Mouse (Mus musculus) layer of hippocampus, postnatal 14 days (tissue): ENCODE measurements around the gene Idh3b. TPM values are rescaled to one million over a fixed set of nuclear protein-coding genes. Genes with fewer than 3 reads are reported as not detected.
A peak's percentile ranks its signal among the peaks of the same experiment; 100 is the strongest.

Experiments used
- DNase-seq, 2 experiments: peaks; one replicate each; pipeline ENCODE4 v3.0.0; 2021 to 2022; ENCODE audit warnings: low spot score in 2 of 2, mixed read lengths in 1 of 2
- long read RNA-seq, 2 experiments: library from polyadenylated mRNA; stranded (forward); transcript quantifications; one replicate each; pipeline ENCODE4 v2.0.0; 2021
- total RNA-seq, 2 experiments: library from RNA; stranded (reverse); gene quantifications; 2 replicates each; pipeline ENCODE4 v1.2.3; 2021

Idh3b gene
- 100 to 1,000 TPM; 297 to 301 TPM for total RNA-seq
- long read RNA-seq, experiment 1, transcript Idh3b-201 (12 exons, 1,616 nt): major isoform, 167 of 249 reads
- long read RNA-seq, experiment 1, partial matches to known transcripts: 53 of 249 reads
- long read RNA-seq, experiment 1, other reads (novel, unspliced or antisense): 29 of 249 reads
- long read RNA-seq, experiment 2, transcript Idh3b-201 (12 exons, 1,616 nt): major isoform, 231 of 415 reads
- long read RNA-seq, experiment 2, partial matches to known transcripts: 142 of 415 reads
- long read RNA-seq, experiment 2, other reads (novel, unspliced or antisense): 42 of 415 reads

- DNase-seq: peak; percentile 84 to 93
Observed at GRCm38 (mm10) chr2:130283854-130284654, at the start of gene Idh3b. Gene Idh3b, minus strand, starts transcription at chr2:130284547.

- DNase-seq: no peak
Observed at GRCm38 (mm10) chr2:130329502-130329901, 45.2 kb upstream of the Idh3b start.

DNA sequence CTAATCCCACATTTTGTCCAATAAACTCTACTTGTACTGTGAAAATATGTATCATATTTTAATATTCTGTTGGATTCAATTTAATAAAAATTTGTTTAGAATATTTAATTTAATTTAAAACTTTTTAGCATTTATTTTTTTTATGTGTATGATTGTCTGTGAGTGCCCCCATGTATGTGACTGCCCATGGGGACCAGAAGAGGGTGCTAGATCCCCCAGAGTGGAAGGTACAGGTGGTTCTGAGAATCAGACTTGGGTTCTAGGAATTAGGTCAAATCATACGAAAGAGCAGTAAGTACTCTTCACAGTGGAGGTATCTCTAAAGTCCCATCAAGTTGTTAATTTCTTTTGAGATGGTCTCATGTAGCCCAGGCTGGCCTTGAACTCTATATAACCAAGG is 42.7 kb upstream of the Idh3b start:
- no peak for DNase-seq

GRCm38 (mm10) chr2:130303014-130303413 is 18.7 kb upstream of the Idh3b start:
- no peak for DNase-seq

DNA sequence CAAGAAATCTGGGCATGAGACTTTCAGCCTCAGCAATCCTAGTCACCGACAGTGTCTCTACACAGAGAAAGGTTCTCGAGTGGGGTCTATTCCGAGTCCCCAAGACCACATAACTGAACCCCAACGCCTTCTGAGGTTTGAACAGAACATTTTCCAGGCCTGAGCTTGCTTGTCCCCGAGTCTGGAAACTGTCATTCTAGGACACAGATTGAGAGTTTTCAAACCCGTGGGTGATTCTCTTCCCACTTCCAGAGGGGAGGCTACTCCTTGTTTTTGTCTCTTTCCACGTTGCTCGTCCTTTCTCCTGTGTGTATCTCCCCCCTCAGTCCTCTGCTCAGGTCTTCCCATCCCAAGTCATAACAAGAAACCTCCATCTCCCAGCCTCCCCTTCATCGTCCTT is 13.2 kb upstream of the Idh3b start:
- DNase-seq: no peak

- DNase-seq: no peak
Observed at GRCm38 (mm10) chr2:130296134-130296745, 11.9 kb upstream of the Idh3b start.

DNA sequence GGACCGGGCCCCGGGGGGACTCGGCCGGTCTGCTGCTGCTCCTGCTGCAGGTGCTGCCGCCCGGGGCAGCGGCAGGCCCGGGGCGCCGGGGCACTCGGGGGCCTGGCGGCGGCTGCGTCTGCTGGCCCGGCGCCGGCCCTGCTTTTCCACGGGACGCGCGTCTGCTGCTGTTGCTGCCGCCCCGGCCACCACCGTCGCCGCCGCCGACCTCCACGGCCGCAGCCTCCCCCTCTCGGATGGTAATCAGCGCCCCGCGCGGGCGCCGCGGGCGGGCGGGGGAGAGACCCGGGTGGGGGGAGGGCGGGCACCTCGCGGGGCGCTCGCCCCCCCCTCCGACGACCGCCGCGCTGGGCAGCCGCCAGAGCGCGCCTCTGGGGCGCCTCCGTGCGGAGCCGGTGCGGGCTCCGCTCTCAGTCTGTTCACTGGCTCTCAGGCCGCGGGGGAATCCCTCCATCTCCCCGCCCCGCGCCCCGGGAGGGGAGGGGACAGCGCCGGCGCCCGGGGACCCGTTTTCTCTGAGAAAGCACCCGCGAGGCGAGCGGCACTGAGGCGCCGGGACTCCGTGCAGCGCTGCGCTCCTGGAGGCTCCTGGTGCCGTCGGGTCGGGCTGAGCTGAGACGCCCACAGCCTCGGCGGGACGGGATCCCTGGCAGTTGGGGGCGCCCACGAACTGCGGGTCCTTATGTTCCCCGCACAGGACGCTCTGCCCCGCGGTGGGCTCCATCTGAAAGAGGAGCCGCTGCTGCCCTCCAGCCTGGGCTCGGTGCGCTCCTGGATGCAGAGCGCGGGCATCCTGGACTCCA is 11.2 kb upstream of the Idh3b start:
- peak; percentile 63 to 66 for DNase-seq

DNA sequence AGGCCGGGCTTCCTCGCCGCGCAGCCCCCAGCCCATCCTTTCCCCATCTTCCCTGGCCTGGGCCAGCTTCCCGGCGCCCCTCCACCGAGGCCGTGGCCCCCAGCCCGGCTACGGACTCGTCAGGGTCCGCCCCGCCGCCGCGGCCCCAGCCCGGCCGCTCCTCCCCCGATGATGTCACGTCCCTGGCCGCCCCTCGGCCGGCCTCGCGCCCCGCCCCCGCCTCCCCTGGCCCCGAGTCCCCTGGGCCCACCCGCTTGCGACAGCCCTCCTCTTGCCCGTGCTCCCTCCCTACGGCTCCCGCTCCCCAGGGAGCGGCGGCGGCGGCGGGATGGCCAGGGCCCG is 10.6 kb upstream of the Idh3b start, which contains the start of gene Ebf4:
Gene Ebf4, plus strand, starts transcription at position 234 of the 342 bp plus-strand sequence.
- peak; percentile 49 for DNase-seq

DNA sequence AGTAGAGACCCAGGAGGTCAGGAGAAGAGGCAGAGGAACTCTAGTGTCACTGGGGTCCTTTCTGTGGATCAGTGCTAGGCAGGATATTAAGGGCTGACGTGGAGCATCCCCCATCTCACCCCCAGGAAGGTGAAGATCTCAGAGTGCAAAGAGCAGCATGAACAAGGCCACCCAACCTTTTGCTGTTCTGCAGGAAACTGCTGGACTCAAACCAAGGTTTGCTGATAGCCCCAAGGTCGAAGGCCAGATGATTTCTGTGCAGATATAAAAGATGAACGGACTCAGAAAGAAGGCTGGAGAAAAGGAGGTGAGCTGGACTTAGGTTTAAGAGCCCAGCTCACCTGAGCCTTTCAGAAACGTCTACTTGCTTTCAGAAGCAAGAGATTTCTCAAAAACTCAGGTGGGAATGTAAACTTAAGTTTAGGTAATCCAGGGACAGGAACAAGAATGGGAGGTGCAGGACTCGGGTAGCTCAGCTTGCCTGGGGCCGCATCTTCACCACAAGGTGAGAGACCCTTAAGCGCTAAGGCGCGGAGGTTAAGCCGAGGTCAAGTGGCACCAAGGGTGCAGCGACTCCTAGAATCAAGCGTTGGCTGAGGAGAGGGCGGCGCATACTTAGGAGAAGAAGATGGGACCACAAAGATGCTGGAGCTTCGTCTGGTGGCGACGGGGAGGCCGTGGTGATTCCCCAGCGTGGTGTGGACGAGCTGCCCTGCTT is 10.0 kb upstream of the Idh3b start:
- DNase-seq: peak in 1 of 2 experiments; percentile 27

DNA sequence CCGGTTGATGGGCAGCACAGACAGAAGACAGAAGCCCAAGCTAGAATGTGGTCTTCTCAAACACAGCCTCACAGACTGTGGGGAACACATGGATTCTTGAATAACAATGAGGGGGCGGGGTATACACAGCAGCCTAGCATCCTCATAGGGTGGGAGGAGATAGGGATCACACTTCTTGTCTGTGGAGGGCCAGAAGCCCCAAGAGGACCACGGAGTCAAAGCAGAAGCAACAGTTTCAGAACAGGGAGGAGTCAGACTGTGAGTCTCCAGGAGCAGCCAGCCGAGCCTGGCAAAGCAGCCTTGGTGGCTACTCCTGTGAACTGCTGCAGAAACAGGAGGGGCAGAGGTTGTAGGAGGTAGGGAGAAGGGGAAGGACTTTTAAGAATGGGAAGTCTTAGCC is 9.1 kb upstream of the Idh3b start:
- DNase-seq: peak in 1 of 2 experiments; percentile 23

- DNase-seq: no peak
Observed at GRCm38 (mm10) chr2:130293009-130293408, 8.7 kb upstream of the Idh3b start.

GRCm38 (mm10) chr2:130291434-130291833 is 7.1 kb upstream of the Idh3b start:
- DNase-seq: peak; percentile 69 to 86

DNA sequence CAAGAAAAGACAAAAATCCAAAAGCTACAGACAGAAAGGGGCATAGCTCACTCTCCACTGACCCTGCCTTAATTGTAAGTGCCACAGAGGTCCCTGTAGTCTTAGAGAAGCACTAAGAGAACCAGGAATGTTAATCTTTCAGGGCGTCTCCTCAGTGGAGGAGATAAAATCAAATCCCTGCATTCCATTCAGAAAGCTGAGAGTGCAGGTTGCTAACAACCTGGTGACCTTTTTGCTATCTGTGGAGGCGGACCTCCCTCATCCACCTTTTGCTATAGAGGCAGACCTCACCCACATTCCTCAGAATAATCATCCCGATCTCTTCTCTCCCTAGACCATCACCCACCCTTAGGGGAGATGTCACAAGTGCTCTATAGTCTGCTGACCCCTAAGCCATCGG is 4.7 kb upstream of the Idh3b start:
- DNase-seq: no peak

DNA sequence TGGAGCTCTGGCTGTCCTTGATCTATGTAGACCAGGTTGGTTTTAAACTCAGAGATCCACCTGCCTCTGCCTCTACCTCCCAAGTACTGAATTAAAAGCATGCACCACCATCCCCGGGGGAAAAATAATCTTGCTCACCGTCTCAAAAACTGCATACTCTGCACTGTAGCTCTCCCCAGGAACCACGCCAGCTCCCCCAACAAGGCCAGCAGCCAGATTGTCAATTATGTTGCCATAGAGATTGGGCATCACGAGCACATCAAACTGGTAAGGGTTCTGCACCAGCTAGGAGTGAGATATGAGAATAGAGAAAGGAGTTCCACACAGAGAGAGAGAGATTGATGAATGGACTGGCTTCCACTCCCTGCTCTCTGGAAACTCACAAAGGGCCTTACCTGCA is 3.5 kb downstream of the Idh3b start:
- peak; percentile 43 to 76 for DNase-seq

- DNase-seq: peak in 1 of 2 experiments; percentile 37
Observed at GRCm38 (mm10) chr2:130280224-130280623, 4.1 kb downstream of the Idh3b start.

- DNase-seq: no peak
Observed at GRCm38 (mm10) chr2:130279600-130280091, 4.7 kb downstream of the Idh3b start.

DNA sequence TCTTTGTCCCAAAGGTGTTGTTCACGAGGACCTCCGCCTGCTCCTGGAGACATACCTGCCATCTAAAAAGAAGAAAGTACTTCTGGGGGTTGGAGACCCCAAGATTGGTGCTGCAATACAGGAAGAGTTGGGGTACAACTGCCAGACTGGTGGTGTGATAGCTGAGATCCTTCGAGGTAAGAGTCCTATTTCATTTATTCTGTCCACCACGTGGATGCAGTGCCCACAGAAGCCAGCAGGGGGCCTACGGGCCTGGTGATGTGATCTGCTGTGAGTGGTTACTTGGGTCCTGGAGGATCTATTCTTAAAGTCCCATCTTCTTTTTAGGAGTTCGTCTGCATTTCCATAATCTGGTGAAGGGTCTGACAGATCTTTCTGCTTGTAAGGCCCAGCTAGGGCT is 8.7 kb downstream of the Idh3b start:
- peak; percentile 56 to 59 for DNase-seq

DNA sequence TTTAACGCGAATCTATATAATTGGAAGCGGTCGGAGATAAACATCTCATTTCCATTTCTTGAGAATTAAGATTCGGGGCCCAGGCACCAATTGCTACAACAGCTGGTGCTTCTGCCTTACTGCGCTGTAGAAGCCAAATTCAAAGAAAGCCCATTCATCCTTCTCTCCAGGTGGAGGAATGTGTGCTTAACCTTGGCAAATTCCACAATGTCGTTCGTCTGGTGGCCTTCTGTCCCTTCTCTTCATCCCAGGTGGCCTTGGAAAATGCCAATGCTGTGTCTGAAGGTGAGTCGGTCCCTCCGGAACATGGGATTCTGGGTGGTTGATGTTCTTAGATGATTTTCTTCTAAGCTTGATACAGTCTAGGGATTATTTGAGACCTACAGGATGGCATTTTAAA is 9.5 kb downstream of the Idh3b start:
- DNase-seq: no peak

- DNase-seq: peak; percentile 100
Observed at GRCm38 (mm10) chr2:130274149-130274861, 10.0 kb downstream of the Idh3b start, which contains the start of gene Nop56. Gene Nop56, plus strand, starts transcription at chr2:130274430.

GRCm38 (mm10) chr2:130273732-130274131 is 10.6 kb downstream of the Idh3b start:
- DNase-seq: peak in 1 of 2 experiments; percentile 30
